Mouse (Mus musculus) spleen, embryonic (tissue): ENCODE data around the gene Zmiz1.

Source experiments
- CTCF ChIA-PET: fragments of 350-600 bp; sonication (Branson Sonifier 250); formaldehyde crosslinking; loops from one replicate; lab custom pipeline; 2022; lab: Charles Lee

Gene Zmiz1

GRCm38 (mm10) chr14:25585545-25586301, 126.7 kb downstream of the Zmiz1 start:
- CTCF ChIA-PET: interaction anchor here (0.5 kb wide), 1 partner anchor 167 kb away, joined by 3 read pairs; no protein-coding TSS in a partner anchor

GRCm38 (mm10) chr14:25586846-25587486, 128.0 kb downstream of the Zmiz1 start:
- CTCF ChIA-PET: no interaction called here

GRCm38 (mm10) chr14:25587487-25588001, 128.6 kb downstream of the Zmiz1 start:
- CTCF ChIA-PET: no interaction called here

- CTCF ChIA-PET: no interaction called here
Observed at GRCm38 (mm10) chr14:25588156-25588555, 129.2 kb downstream of the Zmiz1 start.

GRCm38 (mm10) chr14:25588946-25589937, 130.3 kb downstream of the Zmiz1 start:
- CTCF ChIA-PET: interaction anchor here (0.6 kb wide), 1 partner anchor 22 kb away, joined by 4 read pairs; no protein-coding TSS in a partner anchor

- CTCF ChIA-PET: no interaction called here
Observed at GRCm38 (mm10) chr14:25591000-25591399, 132.0 kb downstream of the Zmiz1 start.

GRCm38 (mm10) chr14:25591426-25591825, 132.4 kb downstream of the Zmiz1 start:
- CTCF ChIA-PET: no interaction called here

GRCm38 (mm10) chr14:25592522-25592921, 133.5 kb downstream of the Zmiz1 start:
- CTCF ChIA-PET: interaction anchor here (0.6 kb wide), 1 partner anchor 78 kb away, joined by 3 read pairs; no protein-coding TSS in a partner anchor

- CTCF ChIA-PET: no interaction called here
Observed at GRCm38 (mm10) chr14:25593876-25594275, 134.9 kb downstream of the Zmiz1 start.

- CTCF ChIA-PET: no interaction called here
Observed at GRCm38 (mm10) chr14:25594611-25595010, 135.6 kb downstream of the Zmiz1 start.

- CTCF ChIA-PET: interaction anchor here (0.7 kb wide), 1 partner anchor 817 kb away, joined by 3 read pairs; no protein-coding TSS in a partner anchor
Observed at GRCm38 (mm10) chr14:25598960-25599359, 140.0 kb downstream of the Zmiz1 start.

GRCm38 (mm10) chr14:25599934-25600333, 140.9 kb downstream of the Zmiz1 start:
- CTCF ChIA-PET: interaction anchor here (0.7 kb wide), 1 partner anchor 55 kb away, joined by 5 read pairs; no protein-coding TSS in a partner anchor

- CTCF ChIA-PET: interaction anchor here (0.7 kb wide), 1 partner anchor 55 kb away, joined by 5 read pairs; no protein-coding TSS in a partner anchor
Observed at GRCm38 (mm10) chr14:25600358-25600757, 141.4 kb downstream of the Zmiz1 start.

GRCm38 (mm10) chr14:25600951-25601350, 142.0 kb downstream of the Zmiz1 start:
- CTCF ChIA-PET: interaction anchor here (0.6 kb wide), 1 partner anchor 12 kb away, joined by 9 read pairs; no protein-coding TSS in a partner anchor

GRCm38 (mm10) chr14:25602018-25602417, 143.0 kb downstream of the Zmiz1 start:
- CTCF ChIA-PET: no interaction called here

- CTCF ChIA-PET: interaction anchor here (0.5 kb wide), 1 partner anchor 144 kb away, joined by 6 read pairs; no protein-coding TSS in a partner anchor
Observed at GRCm38 (mm10) chr14:25604395-25605142, 145.6 kb downstream of the Zmiz1 start.

- CTCF ChIA-PET: interaction anchor here (0.6 kb wide), 1 partner anchor 723 kb away, joined by 3 read pairs; no protein-coding TSS in a partner anchor
Observed at GRCm38 (mm10) chr14:25606372-25607140, 147.6 kb downstream of the Zmiz1 start.

- CTCF ChIA-PET: no interaction called here
Observed at GRCm38 (mm10) chr14:25607141-25607967, 148.4 kb downstream of the Zmiz1 start.
